In the genomic region with DNA sequence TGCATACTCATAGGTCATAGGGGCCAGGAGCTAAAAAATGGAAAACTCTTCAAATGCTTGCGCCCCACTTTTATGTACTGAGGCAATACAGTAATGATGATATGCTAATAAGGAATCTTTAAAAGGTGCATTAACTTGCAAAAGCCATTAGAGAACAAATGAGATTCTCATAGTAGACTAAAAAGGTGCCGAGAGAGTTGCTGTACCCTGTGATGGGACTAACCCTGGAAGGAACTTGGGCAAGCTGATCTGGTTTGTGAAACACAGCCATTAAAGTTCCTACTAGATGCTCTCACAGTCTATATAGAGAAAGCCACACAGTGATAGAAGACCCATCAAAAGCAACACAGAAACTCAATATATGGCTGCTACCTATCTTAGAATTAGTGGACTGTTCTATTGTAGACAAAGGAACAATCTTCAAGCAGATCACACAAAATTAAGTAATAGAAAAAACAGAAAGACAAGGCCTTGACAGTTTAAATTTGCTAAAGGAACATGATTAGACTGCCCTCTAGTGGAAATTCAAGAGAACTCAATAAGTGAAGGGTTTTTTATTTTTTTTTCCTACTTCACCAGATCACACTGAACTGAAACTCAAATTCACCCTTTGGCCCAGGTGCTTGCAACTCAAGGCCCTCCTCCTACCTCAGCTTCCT, we compare ENCODE assay signal across 9 mouse cellular contexts. TPM values are rescaled to one million over a fixed set of nuclear protein-coding genes. Genes with fewer than 3 reads are reported as not detected.
DNase-seq lines count a peak whose midpoint lies in the region; ATAC-seq and TF ChIP-seq lines count a peak whose summit lies in the region.
"Had no signal": no experiment of that assay in that cellular context is flagged by ENCODE, and none has a peak within 500 bp of the region (broad histone marks: within the 10 kb centered on the region; RNA-seq: fewer than 3 reads in every experiment).

No protein-coding gene starts in this region.

- H3K9me3 ChIP-seq in liver, postnatal 0 days (ENCODE audit: low read length) = no peaks in the 10 kb centered on the region
- no peaks in the 10 kb centered on the region for H3K9me3 ChIP-seq in liver, embryonic 11.5 days (ENCODE audit: control insufficient read depth, low read length)
- H3K9me3 ChIP-seq: heart, embryonic 15.5 days; lung, embryonic 15.5 days had no signal

- H3K4me2 ChIP-seq in liver, postnatal 0 days (ENCODE audit: low read depth, low read length) = no peak overlapping the region
- no peak overlapping the region for H3K4me2 ChIP-seq in liver, embryonic 11.5 days
- H3K4me2 ChIP-seq: heart, embryonic 15.5 days; lung, embryonic 15.5 days had no signal

- H3K36me3 ChIP-seq in liver, postnatal 0 days (replicated peaks; ENCODE audit: insufficient read depth, low read length) = peaks cover 16% of the 10 kb centered on the region
- H3K36me3 ChIP-seq in liver, embryonic 11.5 days (ENCODE audit: control insufficient read depth, insufficient read depth, low read length) = no peaks in the 10 kb centered on the region
- H3K36me3 ChIP-seq: heart, embryonic 15.5 days; lung, embryonic 15.5 days had no signal

- peaks cover 2% of the 10 kb centered on the region; the same call in 1 of the 2 replicates for H3K4me1 ChIP-seq in liver, postnatal 0 days (ENCODE audit: insufficient read depth)
- no peaks in the 10 kb centered on the region for H3K4me1 ChIP-seq in liver, embryonic 11.5 days (replicated peaks; ENCODE audit: control insufficient read depth, insufficient read depth, low read length)
- H3K4me1 ChIP-seq: lung, embryonic 15.5 days had no signal

- H3K9ac ChIP-seq in liver, postnatal 0 days (replicated peaks) = no peak overlapping the region
- no peak overlapping the region for H3K9ac ChIP-seq in liver, embryonic 11.5 days (ENCODE audit: low read depth, low read length)
- H3K9ac ChIP-seq: heart, embryonic 15.5 days; lung, embryonic 15.5 days had no signal

- DNase-seq in liver, postnatal 0 days = no peak
- no peak for DNase-seq in liver, embryonic 11.5 days (ENCODE audit: low spot score)
- DNase-seq in R1 (ENCODE audit: low read depth, low spot score) = peak; percentile 28
- DNase-seq in retina, embryonic 14.5 days (ENCODE audit: low spot score) = peak; percentile 79
- no peak for DNase-seq in thymus, postnatal 25 days
- no peak for DNase-seq in kidney, postnatal 4 days

- no peak for ATAC-seq in liver, postnatal 0 days
- ATAC-seq in liver, embryonic 11.5 days (replicated peaks; ENCODE audit: low FRiP score) = no peak
- peak; percentile 31 for ATAC-seq in granulocyte monocyte progenitor cell, adult 5-6 weeks (replicated peaks; ENCODE audit: poor library complexity, severe bottlenecking)

- H3K27me3 ChIP-seq in liver, postnatal 0 days (ENCODE audit: insufficient read depth, low read length) = no peaks in the 10 kb centered on the region
- no peaks in the 10 kb centered on the region for H3K27me3 ChIP-seq in liver, embryonic 11.5 days (replicated peaks; ENCODE audit: control insufficient read depth, insufficient read depth, low read length)
- H3K27me3 ChIP-seq: heart, embryonic 15.5 days; lung, embryonic 15.5 days had no signal

- no peak for TF ChIP-seq EP300 in liver, postnatal 0 days (IDR thresholded peaks at IDR 0.05; ENCODE audit: low read depth)

- H3K4me3 ChIP-seq in liver, postnatal 0 days (ENCODE audit: low read depth, low read length) = no peak overlapping the region
- no peak overlapping the region for H3K4me3 ChIP-seq in liver, embryonic 11.5 days (ENCODE audit: low read depth, low read length)
- H3K4me3 ChIP-seq: heart, embryonic 15.5 days; lung, embryonic 15.5 days had no signal

- H3K27ac ChIP-seq in liver, postnatal 0 days (ENCODE audit: low read depth) = no peak overlapping the region
- no peak overlapping the region for H3K27ac ChIP-seq in liver, embryonic 11.5 days (ENCODE audit: low read depth, low read length)
- H3K27ac ChIP-seq: heart, embryonic 15.5 days; lung, embryonic 15.5 days had no signal

- peak; percentile 69 for TF ChIP-seq CTCF in liver, postnatal 0 days (IDR thresholded peaks at IDR 0.05; ENCODE audit: low read depth)

- 80% methylated on average over 2 of the region's 2 CpGs for WGBS in liver, postnatal 0 days (ENCODE audit: insufficient replicate concordance)
- WGBS in liver, embryonic 11.5 days = 84% methylated on average over 2 of the region's 2 CpGs

RNA-seq across cellular contexts. Expression of a gene that starts 24.3 kb away (rescaled TPM):
- polyA plus RNA-seq in liver, postnatal 0 days (2015; fragmentation: Nextera tagmentation; extraction: Ambion mirVana) = 34.2 and 40.5 TPM in 2 replicates
- 41.5 and 42.3 TPM in 2 replicates for polyA plus RNA-seq in liver, embryonic 11.5 days (2014; fragmentation: Nextera tagmentation; extraction: Ambion mirVana)
- 96.7 and 119 TPM in 2 replicates for total RNA-seq in granulocyte monocyte progenitor cell, adult 5-6 weeks (2014; fragmentation: Nextera tagmentation)
- total RNA-seq in granulocyte monocyte progenitor cell, adult 5-6 weeks (2017) = 78.5 and 90.6 TPM in 2 replicates

Comparison
In these comparisons a context has a peak if more than half of its experiments do, and no peak if none do; other contexts are left out.
1. DNase-seq: peak in R1 (single experiment) and retina, embryonic 14.5 days (single experiment); none in liver, postnatal 0 days (single experiment), liver, embryonic 11.5 days (single experiment), thymus, postnatal 25 days (single experiment) and kidney, postnatal 4 days (0 of 2).